Mouse (Mus musculus) cerebellum, adult (tissue): ENCODE measurements around the gene Tnfaip8l1.
A peak's percentile ranks its signal among the peaks of the same experiment; 100 is the strongest.

ENCODE experiments used
- ATAC-seq: cut with Nextera tagmentation; 2 replicates; pipeline ENCODE4 v1.9.2; 2017; ENCODE audit warnings: mild to moderate bottlenecking, moderate library complexity, mixed read lengths; ENCODE audit not compliant: insufficient number of reproducible peaks, low FRiP score, low TSS enrichment

Gene Tnfaip8l1

GRCm38 (mm10) chr17:56162231-56162774 is at the start of gene Tnfaip8l1:
TSS of gene Tnfaip8l1 (plus strand) at chr17:56162477.
- ATAC-seq: peak; percentile 95

GRCm38 (mm10) chr17:56112743-56113142 is 49.5 kb upstream of the Tnfaip8l1 start:
- ATAC-seq: no peak

DNA sequence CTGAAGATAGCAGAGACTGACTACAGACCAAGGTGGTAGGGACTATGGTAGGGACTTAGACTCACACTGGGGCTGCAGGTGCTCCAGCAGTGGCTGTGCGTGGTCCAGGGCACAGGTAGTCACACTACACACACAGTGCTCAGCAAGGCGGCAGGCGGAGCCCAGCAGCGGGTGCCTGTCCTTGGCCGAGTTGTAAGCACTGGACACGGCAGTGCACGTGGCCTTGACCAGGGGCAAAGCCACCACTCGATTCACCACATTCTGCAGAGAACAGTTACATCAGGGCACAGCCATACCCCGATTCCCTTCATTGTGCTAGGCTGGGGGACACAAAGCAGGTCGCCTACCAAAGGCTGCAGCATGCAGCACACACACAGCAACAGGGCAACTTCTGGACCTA is 46.1 kb upstream of the Tnfaip8l1 start:
- no peak for ATAC-seq

- no peak for ATAC-seq
Observed at GRCm38 (mm10) chr17:56117251-56117710, 45.0 kb upstream of the Tnfaip8l1 start, which contains the start of gene Plin5. TSS of gene Plin5 (minus strand) at chr17:56117596.

GRCm38 (mm10) chr17:56119431-56119830 is 42.8 kb upstream of the Tnfaip8l1 start:
- ATAC-seq: no peak

DNA sequence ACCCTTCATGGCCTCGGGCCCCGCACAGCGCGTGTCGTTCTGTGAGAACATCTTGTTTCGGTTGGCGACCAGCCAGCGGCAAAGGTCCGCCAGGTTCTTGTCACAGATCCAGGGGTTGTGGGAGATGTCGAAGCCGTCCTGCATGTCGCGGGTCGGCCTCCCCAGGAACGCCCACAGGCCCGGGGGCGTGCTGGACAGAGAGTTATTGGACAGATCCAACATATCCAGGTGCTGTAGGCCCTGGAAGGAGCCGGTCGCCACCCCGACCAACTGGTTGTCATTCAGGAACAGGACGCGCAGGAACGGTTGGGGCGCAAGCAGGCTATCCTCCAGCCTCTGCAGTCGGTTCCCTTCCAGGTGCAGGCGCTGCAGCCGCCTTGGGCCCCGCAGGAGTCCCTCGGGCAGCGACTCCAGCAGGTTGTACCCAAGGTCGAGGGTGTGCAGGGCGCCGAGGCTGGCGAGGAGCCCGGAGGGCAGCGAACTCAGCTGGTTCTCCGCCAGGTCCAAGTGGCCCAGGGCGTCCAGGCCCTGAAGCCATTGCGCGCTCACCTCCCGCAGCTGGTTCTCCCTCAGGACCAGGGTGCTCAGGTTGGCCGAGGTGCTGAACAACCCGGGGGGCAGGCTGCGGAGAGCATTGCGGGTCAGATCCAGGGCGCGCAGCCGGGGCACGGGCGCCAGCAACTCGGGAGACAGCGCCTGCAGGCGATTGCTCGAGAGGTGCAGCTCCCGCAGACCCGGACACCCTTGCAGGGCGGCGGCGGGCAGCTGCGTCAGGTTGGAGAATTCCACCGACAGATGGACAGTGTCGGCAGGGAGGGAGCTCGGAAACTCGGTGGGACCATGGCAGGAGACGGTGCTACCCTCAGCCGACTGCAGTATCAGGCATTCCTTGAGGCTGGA is 42.0 kb upstream of the Tnfaip8l1 start:
- ATAC-seq: peak; percentile 1; the same call in 1 of the 2 replicates

DNA sequence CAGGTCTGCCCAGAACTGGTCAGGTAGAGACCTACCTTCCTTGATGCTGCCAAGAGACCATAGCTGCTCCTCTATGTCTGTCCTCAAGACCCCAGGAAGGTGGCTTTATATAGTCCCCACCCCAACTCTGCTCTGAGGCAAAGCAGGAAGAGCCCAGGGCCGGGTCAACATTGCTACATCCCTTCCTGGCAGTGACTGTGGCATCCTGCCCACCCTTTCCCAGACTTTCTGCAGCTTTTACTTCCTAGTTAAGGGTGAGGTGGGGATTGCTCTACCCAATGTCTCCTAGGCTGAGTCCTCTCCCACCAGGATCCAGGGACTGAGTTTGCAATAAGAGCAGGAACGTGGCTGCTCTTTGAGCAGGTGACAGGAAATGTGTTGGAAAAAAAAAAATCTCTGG is 40.5 kb upstream of the Tnfaip8l1 start, which contains the start of gene Lrg1:
TSS of gene Lrg1 (minus strand) at position 176 of the 400 bp plus-strand sequence.
- ATAC-seq: no peak

GRCm38 (mm10) chr17:56123161-56123560 is 39.1 kb upstream of the Tnfaip8l1 start:
- no peak for ATAC-seq

- ATAC-seq: no peak
Observed at GRCm38 (mm10) chr17:56123681-56124340, 38.5 kb upstream of the Tnfaip8l1 start.

DNA sequence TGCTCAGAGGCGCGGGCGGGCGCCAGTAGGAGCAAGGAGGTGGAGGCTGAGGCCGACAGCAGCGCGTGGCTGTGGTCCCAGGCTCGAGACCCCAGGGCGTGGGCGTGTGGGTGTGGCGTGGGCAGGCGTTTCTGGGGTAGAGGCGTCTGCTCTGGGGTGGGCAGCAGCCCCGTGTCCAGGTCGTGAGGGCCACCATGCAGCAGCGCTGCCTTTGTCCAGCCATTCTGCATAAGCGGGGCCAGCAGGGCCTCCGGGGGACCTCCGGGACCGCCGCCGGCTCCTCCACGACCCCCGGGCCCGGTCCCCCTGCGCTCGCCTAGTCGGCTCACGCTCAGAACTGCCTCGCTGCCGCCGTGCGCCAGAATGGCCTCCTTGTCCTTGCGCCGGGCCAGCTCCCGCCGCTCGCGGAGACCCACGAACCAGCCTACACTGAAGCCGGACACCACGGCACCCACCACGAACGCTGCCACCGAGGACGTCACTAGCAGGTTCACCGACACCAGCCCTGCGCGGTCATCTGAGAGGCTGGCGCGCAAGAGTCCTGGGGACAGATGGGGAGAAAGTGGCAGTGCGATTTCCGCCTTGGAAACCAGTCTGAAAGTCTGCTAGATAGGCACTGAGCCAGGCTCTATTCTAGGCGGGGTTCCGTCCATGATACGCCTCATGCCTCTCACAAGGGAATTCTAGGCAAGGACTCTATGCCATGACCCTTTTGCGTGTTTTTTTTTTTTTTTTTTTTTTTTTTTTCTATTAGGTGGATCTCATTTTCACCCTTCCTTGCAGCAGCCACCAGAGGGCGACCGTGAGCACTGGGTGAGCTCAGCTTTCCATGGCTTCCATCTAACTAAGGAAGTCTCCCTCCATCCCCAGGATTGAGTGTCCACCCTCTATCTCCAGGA is 37.7 kb upstream of the Tnfaip8l1 start:
- no peak for ATAC-seq

DNA sequence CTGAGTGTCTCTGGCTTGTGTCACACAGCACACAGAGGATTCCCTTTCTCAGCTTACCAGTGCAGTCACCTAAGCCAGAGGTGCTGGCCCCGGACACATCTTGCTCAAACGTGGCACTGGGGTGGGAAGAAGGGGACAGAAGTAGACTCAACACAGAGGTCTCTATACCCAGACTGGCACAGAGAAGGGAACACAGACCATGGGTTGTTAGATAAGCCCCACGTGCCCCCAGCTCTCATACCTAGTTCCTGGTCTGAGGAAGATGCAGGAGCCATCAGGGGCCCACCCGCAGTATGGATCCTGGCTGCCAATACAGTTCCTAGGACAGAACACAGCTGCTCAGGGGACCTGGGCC is 37.0 kb upstream of the Tnfaip8l1 start:
- ATAC-seq: no peak

DNA sequence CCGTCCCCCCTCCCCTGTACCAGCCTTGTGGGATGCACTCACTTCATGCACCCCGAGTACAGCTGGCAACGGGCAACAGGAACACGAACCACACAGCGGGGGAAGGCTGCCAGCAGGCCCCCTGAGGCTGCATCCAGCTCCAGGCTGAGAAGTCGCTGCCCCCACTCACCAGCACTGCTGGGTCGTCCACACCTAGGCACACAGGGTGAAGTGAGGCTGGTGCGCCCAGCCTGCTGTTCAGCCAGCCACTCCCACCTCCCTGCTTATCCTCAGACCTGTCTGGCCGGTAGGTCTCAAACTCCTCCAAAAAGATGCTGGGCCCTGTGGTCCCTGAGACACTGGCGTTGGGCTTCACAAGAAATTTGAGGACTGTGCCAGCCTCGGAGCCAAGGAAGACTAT is 36.1 kb upstream of the Tnfaip8l1 start:
- no peak for ATAC-seq

DNA sequence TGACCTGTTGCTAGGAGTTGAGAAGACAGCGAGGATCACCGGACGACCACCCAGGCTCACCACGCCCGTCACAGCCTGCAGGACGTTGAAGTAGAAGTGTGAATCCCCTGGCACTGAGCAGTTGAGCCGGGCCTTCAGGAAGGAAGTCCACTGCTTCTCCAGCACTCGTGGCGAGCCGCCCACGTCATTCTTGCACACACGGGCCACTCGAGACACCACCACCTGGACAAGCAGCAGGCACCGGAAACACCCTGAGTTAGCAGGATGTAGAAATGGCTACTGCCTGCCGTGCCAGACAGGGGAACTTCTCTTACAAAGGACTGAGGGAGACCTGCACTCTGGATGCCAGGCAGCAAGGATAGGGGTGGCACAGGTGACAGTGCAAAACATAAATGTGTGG is 34.0 kb upstream of the Tnfaip8l1 start:
- ATAC-seq: no peak

GRCm38 (mm10) chr17:56131136-56131535 is 31.1 kb upstream of the Tnfaip8l1 start:
- no peak for ATAC-seq

GRCm38 (mm10) chr17:56131814-56132213 is 30.5 kb upstream of the Tnfaip8l1 start:
- no peak for ATAC-seq

DNA sequence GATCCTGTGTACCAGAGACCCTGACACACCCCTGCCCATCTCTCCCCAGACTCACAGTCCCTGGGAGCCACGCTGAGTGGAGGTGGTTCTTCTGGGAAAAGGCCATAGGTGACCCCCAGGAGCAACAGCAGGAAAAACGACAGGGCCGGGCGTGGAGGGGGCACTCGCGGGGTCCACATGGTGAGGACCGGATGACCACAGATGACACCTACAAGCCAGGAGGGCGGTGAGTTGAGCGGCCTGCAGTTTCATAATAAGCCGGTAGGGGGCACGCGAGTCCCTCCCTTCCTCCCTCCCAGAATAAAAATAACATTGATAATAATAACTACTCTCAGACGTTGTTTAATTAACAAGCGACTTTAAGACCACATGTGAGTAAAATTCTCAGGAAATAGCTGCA is 29.6 kb upstream of the Tnfaip8l1 start:
- ATAC-seq: no peak

DNA sequence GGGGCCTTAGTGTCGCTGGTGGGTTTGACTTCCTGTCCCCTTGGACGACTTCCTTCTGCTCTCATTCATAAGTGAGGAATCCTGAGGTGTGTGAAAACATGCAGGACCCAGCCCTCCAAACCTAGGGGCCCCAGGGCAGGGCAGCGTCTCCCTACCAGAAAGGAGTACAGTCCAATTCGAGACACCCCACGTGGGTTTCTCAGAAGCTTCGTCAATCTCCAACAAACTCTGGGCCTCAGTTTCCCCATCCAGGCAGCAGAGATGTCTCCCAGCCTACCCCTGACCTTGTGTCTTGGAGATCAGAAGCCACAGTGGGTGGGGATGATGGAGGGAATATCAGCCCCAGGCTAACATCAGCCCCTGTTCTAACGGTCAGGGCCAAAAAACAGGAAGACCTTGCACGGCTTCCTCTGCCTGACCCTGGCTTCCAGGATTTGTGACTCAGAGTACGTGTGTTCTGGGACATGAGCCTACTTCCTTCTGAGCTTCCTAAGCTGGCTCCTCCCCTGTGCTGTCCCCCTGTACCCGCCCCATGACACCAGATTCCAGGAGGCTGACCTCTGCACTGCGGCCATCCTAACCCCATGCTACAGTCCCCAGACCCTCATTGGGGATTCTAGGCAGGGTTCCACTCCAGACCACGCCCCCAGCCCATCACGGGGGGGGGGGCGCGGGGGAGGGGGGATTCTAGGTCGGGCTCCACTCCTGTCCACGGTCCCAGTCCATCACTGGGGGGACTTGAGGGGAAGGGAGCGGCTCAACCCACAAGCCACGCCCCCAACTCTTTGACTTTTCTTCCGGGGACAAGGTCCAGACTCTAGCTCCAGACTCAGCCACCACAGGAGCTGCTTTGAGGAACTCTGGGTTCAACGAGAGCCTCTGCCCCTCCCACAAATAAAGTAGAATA is 28.6 kb upstream of the Tnfaip8l1 start:
- ATAC-seq: no peak

GRCm38 (mm10) chr17:56134463-56134971 is 27.8 kb upstream of the Tnfaip8l1 start:
- no peak for ATAC-seq

- no peak for ATAC-seq
Observed at GRCm38 (mm10) chr17:56136558-56136957, 25.7 kb upstream of the Tnfaip8l1 start.
